Mouse (Mus musculus): ENCODE data around the gene Atxn2l. TPM values are rescaled to one million over a fixed set of nuclear protein-coding genes. Genes with fewer than 3 reads are reported as not detected.

Gene Atxn2l
- total RNA-seq, 2 experiments from 2014 or later, result 132 to 133 TPM

DNA sequence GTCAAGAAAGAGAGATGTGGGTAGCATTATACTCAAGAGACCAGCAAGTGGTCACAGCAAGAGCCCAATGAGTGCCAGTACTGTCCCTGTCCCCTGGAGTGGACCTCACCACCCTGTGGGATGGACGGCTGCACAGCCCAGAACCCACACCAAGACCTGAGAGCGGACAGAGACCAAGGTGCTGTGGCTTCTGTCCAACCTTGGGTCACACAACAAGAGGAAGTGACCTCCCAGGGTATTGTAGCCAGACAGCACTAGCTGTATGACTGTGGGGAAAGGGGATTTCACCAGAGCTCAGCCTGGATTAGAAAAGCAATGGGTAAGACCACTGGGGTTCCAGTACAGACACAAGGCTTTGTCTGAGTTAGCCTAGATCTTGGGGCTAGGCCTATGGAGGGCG, 51.0 kb downstream of the Atxn2l start:
- H3K4me3 ChIP-seq, result no peak overlapping the region
- no peak for DNase-seq (ENCODE audit: low spot score in 2 of 2)
- H3K27ac ChIP-seq, result no peak overlapping the region
- no peak for TF ChIP-seq CTCF (conservative IDR thresholded peaks at IDR 0.05)

- H3K27ac ChIP-seq, result no peak overlapping the region
- DNase-seq (ENCODE audit: low spot score in 2 of 2), result no peak
- no peak for TF ChIP-seq CTCF (conservative IDR thresholded peaks at IDR 0.05)
- H3K4me3 ChIP-seq, result no peak overlapping the region
These were observed 52.6 kb downstream of the Atxn2l start for GRCm38 (mm10) chr7:126450641-126451040.

- no peak for DNase-seq (ENCODE audit: low spot score in 2 of 2)
- no peak overlapping the region for H3K4me3 ChIP-seq
- H3K27ac ChIP-seq, result no peak overlapping the region
- no peak for TF ChIP-seq CTCF (conservative IDR thresholded peaks at IDR 0.05)
These were observed 53.2 kb downstream of the Atxn2l start for GRCm38 (mm10) chr7:126449991-126450390.

DNA sequence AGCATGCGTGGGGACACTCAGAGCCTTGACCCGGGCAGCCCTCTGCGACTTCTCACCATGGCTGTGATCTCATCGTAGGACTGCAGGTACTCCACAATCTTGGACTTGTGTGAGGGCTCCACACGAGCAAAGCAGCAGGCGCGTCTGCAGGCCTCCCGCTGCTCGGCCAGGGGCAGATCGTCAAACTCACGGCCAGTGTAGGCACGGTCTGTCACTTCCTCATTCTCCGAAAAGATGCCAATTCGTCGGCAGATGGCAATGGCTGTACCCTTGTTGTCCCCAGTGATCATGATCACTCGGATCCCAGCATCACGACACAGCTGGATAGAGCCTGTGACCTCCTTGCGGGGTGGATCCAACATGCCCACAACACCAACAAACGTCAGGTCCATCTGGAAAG, 54.8 kb downstream of the Atxn2l start:
- no peak for DNase-seq (ENCODE audit: low spot score in 2 of 2)
- TF ChIP-seq CTCF (conservative IDR thresholded peaks at IDR 0.05), result no peak
- Histone ChIP-seq H3K4me3 (no peak overlapping the region), H3K27ac (no peak overlapping the region)

GRCm38 (mm10) chr7:126446217-126446616, 57.0 kb downstream of the Atxn2l start:
- Histone ChIP-seq H3K27ac (no peak overlapping the region), H3K4me3 (no peak overlapping the region)
- no peak for TF ChIP-seq CTCF (conservative IDR thresholded peaks at IDR 0.05)
- no peak for DNase-seq (ENCODE audit: low spot score in 2 of 2)

DNA sequence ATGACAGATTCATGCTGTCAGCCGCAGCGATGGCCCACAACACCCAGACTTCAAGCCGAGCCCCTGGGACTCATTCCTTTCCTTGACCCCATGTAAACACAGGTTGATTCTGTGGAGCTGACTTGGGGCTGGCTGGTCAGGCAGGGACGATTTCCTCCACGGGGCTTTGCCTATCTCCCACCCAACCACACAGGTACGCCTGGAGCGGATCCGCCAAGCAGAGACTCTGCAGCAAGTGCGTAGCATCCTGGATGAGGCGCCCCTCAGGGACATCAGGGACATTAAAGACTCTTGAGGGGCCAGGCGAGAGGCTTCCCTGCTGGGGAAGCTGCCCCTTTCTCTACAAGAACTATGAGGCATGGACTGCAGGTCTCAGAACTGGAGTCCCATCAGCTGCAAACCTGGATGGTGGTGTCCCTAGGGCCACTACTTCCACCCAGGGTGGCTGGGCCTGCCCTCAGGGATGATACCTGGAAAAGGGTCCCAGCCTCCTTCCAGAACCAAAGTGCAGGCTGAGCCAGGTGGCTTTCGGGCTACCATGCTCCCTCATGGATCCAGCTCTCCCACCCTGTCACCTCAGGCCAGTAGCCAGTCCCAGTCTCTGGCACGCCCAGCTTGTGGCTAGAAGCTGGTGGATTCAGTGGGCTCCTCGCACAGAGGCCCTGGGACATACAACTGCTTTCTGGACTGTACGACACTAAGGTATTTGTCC, 58.0 kb downstream of the Atxn2l start:
- Histone ChIP-seq H3K4me3 (no peak overlapping the region), H3K27ac (no peak overlapping the region)
- no peak for TF ChIP-seq CTCF (conservative IDR thresholded peaks at IDR 0.05)
- DNase-seq (ENCODE audit: low spot score in 2 of 2), result no peak

DNA sequence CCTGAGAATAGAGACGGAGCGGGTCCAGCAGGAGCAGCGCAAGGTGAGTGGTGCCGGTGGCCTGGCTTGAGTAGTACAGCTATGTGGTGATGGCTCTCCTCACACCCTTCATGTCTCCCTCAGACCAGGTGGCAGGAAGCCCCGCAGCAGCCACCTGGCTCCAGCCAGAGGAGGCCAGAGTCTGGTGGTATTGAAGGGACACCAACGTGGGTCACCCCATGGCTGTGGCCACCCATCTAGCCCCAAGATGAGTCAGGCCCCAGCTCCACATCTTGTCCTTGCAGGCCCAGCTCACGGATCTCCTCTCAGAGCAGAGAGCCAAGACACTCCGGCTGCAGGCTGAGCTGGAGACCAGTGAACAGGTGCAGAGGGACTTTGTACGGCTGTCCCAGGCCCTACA, 58.7 kb downstream of the Atxn2l start:
- no peak for DNase-seq (ENCODE audit: low spot score in 2 of 2)
- no peak for TF ChIP-seq CTCF (conservative IDR thresholded peaks at IDR 0.05)
- Histone ChIP-seq H3K27ac (no peak overlapping the region), H3K4me3 (no peak overlapping the region)

DNA sequence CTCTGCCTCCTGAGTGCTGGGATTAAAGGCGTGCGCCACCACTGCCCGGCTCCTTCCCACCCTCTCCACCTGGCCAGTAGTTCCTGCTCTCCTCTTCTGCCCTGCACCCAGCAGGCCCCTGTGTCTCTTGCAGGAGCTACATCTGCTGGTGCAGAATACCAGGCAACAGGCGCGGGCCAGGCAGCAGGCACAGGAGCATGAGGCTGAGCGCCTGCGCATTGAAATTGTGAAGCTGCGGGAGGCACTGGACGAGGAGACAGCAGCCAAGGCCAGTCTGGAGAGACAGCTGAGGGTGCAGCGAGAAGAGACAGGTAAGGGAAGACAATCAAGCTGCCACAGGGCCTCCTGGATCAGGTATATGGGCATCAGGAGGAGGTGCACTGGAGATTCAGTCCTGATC, 59.2 kb downstream of the Atxn2l start:
- no peak for DNase-seq (ENCODE audit: low spot score in 2 of 2)
- no peak for TF ChIP-seq CTCF (conservative IDR thresholded peaks at IDR 0.05)
- H3K4me3 ChIP-seq, result no peak overlapping the region
- H3K27ac ChIP-seq, result no peak overlapping the region

Other genes starting within 250 kb of the Atxn2l start
- gene Sbk1, start 230.8 kb downstream of the Atxn2l start, total RNA-seq (2021), result 10 to 100 TPM; 71.9 to 73.3 TPM
- gene Lat, start 133.9 kb downstream of the Atxn2l start, total RNA-seq (2021), result 1 to 10 TPM in 1 of 2 experiments, under 1 TPM in 1; 0.98 to 1.2 TPM
- gene Spns1, start 126.0 kb downstream of the Atxn2l start, total RNA-seq (2021), result 10 to 100 TPM; 86.5 to 91.0 TPM
- 1 to 10 TPM; 7.0 to 7.6 TPM for gene Nfatc2ip, start 106.7 kb downstream of the Atxn2l start, total RNA-seq (2021)
- not detected for gene Cd19, start 88.5 kb downstream of the Atxn2l start, total RNA-seq (2021)
- gene Rabep2, start 74.7 kb downstream of the Atxn2l start, total RNA-seq (2021), result 10 to 100 TPM; 13.5 to 14.7 TPM
- under 1 TPM; 0.81 to 0.84 TPM for gene Atp2a1, start 40.3 kb downstream of the Atxn2l start, total RNA-seq (2021)
- 10 to 100 TPM; 69.1 to 70.1 TPM for gene Sh2b1, start 28.0 kb downstream of the Atxn2l start, total RNA-seq (2021)
- gene Tufm, start 16.1 kb downstream of the Atxn2l start, total RNA-seq (2021), result 10 to 100 TPM; 81.9 to 86.7 TPM
- gene Eif3c, start 63.0 kb upstream of the Atxn2l start, total RNA-seq (2021), result 100 to 1,000 TPM; 174 to 190 TPM
- under 1 TPM; 0.37 to 0.44 TPM for gene Apobr, start 81.5 kb upstream of the Atxn2l start, total RNA-seq (2021)
- gene Cln3, start 82.4 kb upstream of the Atxn2l start, total RNA-seq (2021), result 10 to 100 TPM; 28.4 to 36.4 TPM
- not detected for gene Il27, start 91.5 kb upstream of the Atxn2l start, total RNA-seq (2021)
- gene Nupr1, start 127.4 kb upstream of the Atxn2l start, total RNA-seq (2021), result 10 to 100 TPM; 10.3 to 12.2 TPM
- gene Sgf29, start 145.9 kb upstream of the Atxn2l start, total RNA-seq (2021), result 10 to 100 TPM; 27.8 to 28.4 TPM
- gene Sult1a1, start 173.0 kb upstream of the Atxn2l start, total RNA-seq (2021), result 1 to 10 TPM; 9.1 to 9.4 TPM
- 100 to 1,000 TPM; 103 to 112 TPM for gene Bola2, start 192.0 kb upstream of the Atxn2l start, total RNA-seq (2021)
- gene Slx1b, start 192.3 kb upstream of the Atxn2l start, total RNA-seq (2021), result 10 to 100 TPM; 18.9 to 22.3 TPM
- gene Coro1a, start 204.3 kb upstream of the Atxn2l start, total RNA-seq (2021), result 100 to 1,000 TPM; 130 to 135 TPM

Measured in layer of hippocampus, adult 2 months (tissue).